Mouse (Mus musculus) cerebellum, postnatal 14 days (tissue): ENCODE results near the gene Flnb.

ENCODE experiments used
- DNase-seq, 2 experiments: peaks; one replicate each; pipeline ENCODE4 v3.0.0; 2021; ENCODE audit warnings: mixed read lengths in 2 of 2

Gene Flnb

DNA sequence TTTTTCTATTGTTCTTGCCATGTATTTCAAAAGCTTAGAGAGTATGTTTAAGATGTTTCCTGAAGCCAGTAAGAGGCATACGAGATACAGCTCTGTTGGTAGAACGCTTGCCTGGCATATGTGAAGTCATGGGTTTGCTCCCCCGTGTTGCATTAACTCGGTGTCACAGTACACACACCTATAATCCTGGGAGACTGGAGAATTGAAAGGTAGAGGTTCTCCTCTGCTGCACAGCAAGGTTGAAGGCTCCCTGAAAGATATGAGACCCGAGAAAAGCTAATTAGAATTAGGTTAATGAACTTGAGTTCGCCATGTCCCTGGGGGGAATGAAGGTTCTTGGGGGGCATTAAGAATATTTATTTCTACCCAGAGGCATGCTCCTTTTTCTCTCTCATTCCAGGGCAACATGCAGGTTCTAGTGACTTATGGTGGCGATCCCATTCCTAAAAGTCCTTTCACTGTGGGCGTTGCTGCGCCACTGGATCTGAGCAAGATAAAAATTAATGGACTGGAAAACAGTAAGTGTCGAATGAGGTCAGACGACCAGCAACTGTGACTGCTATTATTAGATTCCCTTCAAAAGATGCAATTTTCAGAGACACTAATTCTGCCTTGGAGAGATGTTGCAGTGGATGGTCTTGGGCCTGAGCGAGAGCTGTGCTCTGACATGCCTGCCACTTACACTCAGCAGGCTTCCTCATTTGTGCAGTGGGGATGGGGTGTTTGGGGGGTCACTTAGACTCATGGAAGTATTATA, 83.9 kb downstream of the Flnb start:
- DNase-seq: no peak

DNA sequence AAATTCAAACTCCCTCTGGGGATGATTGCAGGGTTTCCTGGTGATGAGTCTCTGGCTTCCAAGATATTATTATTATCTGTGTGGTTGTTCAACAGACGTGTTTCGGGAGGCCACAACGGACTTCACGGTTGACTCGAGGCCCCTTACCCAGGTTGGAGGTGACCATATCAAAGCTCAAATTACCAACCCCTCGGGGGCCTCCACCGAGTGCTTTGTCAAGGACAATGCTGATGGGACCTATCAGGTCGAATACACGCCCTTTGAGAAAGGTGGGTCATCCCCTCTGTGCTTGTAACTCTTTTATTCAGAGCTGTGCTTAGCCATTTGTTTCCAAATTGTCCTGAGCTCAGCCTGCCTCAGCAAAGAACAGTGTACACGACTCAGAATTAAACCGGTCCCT, 89.3 kb downstream of the Flnb start:
- no peak for DNase-seq

DNA sequence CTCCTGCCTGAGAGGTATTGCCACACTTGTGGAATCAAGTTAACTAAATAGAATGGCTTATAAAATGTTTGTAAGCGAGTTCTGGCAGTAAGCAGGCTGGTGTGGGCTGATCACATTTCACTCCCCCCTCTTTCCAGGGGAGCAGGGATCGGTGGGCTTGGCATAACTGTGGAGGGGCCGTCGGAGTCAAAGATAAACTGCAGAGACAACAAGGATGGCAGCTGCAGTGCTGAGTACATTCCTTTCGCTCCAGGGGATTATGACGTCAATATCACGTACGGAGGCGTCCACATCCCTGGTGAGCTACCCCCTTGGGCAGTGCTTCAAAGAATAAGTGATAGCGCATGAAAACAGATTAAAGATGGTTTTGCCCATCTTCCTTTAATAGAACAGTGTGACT, 91.7 kb downstream of the Flnb start:
- no peak for DNase-seq

DNA sequence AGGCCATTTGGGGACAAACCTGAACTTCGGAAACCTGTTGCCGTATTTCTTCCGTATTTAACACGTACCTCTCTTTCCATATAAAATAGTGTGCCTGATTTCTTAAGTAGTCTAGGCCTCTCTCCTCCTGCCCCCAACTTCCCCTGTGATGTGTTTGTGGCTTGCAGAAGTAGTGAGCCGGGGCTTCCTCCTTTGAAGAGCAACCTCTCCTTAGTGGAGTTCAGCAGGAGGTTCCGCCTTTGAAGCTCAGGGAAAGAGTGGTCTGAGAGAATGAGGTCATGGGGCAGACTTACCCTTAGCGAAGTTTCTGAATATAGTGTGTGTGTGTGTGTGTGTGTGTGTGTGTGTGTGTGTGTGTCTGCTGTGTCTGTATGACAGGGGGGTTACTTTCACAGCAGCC, 96.1 kb downstream of the Flnb start:
- DNase-seq: no peak

DNA sequence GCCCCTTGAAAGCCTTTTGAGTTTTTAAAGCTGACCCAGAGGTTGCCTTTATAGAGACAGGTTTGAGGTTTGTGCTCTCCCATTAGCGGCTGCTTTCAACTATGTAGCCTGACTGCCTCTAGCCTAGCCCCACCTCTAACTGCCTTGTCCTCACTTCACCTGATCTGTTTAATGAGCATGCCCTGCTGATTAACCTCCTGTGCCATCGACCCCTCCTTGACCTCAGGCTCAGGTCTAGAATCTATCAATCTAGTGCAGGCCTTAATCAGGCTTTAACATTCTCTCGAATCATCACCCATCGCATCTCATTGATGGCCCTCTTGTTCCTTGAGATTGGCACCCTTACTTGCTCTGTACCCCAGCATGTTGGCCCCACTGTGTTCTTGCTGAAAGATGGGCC, 96.7 kb downstream of the Flnb start:
- no peak for DNase-seq

DNA sequence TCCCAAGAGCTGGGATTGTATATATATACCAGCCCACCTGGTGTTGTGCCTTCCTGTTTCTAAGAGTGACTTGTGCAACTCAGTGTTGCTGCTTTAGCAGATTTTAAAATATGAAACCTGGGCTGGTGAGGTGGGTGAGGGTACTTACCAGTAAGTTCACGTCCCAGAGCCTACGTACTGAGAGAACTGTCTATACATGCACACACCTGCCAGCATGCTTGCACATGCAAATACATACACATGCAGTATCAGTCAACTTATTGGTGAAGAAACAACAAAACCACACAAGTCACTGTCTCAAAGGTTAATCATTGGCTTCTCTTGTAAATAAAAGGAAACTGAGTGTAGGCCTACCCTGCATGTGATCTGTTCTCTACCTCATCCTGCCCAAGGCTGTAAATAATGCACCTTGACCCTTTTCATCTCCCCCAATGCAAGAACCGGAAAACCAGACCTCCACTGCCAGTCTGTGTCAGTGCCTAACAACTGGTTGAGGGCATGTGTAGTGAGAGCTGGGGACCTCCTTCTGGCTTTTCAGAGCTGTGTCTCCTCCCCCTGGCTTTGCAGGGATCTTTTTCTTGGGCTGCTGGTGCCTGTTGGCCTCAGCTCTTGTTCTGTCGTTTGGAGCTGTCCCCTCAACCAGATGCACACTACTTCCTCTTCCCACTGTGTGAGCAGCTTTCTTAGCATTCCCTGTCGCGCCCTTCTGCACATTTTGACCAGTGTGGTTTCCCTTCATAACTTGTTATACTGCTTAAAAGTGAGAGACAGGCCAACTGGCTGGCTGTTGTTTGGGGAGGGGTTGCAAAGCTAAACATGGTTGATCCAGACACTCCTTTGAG, 100.6 kb downstream of the Flnb start:
- DNase-seq: no peak

DNA sequence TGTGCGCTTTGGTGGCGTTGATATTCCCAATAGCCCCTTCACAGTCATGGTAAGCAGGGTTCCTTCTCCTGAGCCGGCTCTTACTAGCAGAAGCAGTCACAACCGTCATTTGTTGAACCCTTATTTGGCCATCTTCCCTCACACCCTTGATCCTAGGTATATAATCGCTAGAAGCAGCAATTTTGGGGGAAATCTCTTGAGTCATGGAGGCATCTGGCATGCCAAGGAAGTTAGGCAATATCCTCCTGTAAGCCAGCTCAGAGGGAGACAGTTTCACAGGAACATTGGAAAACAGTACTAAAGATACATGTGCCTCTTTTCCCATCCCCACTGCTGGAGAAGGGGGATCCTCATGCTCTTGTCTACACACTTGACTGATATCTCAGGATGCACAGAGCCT, 101.6 kb downstream of the Flnb start:
- DNase-seq: no peak

DNA sequence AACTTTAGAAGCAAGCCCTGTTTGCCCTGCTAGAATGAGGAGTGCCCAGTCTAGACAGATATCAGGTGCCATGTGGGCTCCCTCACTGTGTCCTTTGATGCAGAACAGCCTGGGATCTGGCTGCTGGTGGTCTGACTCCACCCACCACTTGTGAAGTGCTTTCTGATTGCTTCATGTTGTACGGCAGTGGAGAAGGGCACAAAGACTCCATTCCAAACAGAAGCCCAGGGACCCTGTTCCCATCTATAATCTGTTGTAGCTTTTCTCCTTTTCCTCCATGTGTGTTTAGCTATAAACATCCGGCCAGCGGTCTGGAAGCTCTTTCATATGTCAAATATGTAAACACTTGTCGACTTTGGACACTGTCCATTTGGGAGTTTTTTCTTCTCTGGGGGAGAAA, 102.2 kb downstream of the Flnb start:
- no peak for DNase-seq

DNA sequence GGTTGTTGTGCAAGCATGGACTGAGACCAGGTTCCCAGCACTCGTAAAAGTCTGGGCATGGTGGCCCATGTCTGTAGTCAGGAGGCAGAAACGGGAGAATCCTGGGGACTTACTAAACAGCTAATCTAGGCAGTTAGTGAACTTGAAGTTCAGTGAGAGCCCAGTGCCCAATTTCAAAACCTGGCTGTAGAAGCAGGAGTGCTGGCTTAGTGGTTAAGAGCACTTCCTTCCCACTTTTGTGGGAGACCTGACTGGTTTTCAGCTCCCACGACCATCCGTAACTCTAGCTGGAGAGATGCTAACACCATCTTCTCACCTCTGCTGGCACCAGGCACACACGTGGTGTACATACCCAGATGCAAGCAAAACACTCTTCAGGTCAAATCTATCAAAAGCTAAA, 103.7 kb downstream of the Flnb start:
- DNase-seq: no peak

DNA sequence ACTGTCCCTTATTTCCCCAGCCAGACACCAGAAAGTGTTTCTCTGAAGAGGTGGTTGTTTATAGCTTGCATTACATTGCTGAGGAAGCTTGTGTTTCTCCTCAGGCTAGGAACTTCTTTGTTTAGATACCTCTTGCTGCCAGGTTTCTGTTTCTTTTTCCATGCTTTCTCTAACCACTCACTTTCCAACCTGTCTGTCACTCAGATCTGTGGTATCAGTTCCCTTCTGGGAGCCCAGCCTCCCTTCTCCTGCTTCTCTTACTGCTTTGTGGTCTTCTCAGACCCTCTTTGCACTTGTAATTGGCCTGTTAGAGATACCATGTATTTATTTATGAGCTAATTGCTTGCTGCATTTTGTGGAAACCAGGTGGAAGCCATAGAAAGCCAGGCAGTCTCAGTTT, 105.9 kb downstream of the Flnb start:
- no peak for DNase-seq

DNA sequence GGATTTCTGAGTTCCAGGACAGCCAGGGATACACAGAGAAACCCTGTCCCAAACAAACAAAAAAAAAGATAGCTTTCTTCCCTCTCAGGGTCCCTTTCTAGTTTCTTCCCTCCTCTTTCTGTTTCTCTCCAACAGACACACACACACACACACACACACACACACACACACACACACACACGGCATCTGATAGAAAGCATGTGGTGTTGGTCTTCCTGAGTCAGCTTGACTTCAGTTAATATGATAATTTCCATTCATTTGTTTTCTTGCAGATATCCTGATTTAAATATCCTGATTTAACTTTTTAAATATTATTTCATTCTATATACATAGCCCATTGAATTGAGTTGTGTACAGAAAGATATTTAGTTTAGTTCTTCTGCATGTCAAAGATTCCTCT, 110.6 kb downstream of the Flnb start:
- no peak for DNase-seq

DNA sequence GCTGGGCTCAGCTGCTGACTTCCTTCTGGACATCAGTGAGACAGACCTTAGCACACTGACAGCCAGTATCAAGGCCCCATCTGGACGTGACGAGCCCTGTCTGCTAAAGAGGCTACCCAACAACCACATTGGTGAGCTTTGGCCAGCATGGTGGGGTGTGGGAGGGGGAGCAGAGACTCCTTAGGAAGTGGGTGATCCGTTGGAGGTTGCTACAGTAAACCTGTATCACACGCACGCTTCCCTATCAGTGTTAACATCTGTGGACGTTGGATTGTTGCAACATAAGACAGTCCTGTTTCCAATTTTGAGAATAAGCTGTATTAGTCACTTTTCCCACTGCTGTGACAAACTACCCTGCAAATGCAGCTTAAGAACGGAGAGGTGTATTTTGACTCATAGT, 111.3 kb downstream of the Flnb start:
- no peak for DNase-seq

DNA sequence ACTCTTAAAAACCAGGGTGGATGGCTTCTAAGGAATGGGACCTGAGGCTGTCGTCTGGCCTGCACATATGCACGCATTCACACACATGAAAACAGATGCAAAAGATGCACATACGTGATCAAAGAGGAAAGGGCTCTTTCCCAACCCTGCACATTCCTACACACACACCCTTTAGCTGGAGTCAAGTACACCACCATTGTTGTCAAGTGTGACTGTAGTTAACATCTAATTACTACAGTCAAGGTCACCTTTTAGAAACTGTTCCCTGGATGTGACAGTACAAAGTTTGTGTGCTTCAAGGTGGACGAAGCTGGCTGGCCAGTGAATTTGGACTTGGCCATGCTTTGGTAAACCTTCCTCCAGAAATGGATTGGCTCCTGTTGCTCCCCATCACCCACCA, 114.4 kb downstream of the Flnb start:
- no peak for DNase-seq

DNA sequence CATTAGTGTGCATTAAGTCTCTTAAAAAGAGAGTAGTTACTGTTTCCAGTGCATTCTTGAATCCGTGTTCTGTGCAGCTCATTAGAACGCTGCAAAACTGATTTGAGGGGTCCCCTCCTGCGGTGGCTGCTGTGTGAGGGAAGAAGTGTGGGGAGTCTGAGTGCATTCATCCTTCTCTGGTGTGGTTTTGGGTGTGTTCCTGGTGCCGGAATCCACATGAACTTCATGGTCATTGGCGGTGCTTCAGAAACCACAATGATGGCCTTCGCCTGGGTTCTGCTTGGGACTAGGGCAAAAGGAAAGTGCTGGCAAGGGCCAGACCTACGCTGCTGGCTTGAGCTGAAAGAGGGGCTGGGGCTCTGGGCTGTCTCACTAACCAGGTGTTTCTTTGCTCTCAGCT, 116.4 kb downstream of the Flnb start:
- no peak for DNase-seq

DNA sequence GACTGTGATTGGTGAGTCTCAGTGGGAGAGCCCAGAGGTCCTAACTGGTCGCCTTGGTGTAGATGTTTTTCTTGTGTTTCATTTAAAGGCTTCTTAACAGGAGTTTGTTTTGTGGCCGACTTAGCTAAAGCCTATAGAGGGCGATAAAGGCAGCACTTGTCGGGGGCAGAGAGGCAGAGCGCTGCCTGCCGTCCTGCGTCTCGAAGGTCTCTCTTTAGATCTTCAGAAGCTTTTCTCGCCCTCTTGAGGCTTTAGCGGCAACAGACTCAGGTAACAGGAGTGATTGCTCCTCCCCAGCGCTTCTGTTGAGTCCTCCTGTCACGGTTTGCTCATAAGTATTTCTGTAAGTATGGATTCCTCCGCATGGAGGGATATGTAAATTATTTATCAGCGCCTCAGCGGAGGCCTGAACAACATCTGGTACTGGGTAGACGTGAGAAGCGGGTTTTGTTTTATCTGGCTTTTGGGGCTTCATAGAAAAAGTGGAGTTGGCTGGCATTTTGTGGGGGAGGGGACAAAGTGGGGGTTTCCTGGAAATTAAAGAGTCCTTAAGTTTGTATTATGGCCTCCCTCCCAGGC, 119.4 kb downstream of the Flnb start:
- peak; percentile 32 to 44 for DNase-seq

DNA sequence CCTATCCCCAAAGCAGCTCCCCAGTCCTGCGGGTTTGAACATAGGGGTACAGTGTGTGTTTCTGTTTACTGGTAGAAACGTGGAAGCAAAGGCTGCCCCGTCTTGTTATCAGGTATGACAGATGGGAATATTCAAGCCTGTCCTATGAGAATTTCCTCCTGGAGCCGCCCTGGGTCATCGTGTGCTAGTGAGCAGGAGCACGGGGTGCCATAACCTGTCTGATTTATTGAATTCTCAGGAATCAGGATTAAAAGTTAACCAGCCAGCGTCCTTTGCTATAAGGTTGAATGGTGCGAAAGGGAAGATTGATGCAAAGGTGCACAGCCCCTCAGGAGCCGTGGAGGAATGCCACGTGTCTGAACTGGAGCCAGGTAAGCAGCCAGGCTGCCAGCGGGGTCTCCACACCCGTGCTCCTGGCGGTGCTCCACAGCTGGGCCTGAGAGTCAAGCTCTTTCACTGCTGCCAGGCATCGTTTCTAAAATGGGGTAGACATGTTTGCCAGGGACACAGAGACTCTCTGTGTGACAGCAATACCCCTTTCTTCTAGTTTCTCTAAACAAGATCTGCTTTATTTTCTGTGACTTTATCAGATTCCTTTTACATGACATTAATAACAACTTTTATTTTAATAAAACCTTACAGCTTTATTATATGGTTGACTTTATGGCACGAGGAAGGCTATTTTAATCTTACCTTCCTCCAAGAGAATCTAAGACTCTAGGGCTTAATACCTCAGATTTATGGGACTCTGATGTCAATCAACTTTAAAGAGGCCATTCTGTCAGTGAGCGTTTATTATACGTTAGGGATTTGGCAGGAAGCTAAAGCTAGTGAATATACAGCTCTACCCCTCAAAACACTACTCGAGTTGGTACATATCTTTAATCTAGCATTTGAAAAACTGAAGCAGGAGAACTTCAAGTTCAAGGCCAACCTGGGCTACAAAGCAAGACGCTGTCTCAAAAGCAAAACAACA, 121.3 kb downstream of the Flnb start:
- DNase-seq: peak; percentile 39 to 48

DNA sequence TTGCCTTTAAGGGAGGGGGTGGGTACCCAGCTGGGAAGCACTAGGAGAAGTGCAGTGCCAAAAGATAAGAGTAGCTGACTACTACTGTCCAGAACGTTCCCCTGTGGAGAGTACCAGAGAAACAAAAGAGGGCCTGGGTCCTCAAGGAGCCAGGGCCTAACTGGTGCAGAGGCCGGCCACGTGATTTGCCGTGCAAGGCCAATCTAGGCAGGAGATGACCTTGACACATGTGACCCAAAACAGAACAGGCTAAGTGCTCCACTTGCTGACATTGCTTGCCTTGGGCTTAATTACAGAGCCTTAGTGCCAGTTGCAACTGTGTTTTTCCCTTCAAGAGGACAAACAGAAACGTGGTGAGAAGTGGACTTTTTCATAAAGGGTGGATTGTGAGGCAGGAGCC, 123.7 kb downstream of the Flnb start:
- no peak for DNase-seq

DNA sequence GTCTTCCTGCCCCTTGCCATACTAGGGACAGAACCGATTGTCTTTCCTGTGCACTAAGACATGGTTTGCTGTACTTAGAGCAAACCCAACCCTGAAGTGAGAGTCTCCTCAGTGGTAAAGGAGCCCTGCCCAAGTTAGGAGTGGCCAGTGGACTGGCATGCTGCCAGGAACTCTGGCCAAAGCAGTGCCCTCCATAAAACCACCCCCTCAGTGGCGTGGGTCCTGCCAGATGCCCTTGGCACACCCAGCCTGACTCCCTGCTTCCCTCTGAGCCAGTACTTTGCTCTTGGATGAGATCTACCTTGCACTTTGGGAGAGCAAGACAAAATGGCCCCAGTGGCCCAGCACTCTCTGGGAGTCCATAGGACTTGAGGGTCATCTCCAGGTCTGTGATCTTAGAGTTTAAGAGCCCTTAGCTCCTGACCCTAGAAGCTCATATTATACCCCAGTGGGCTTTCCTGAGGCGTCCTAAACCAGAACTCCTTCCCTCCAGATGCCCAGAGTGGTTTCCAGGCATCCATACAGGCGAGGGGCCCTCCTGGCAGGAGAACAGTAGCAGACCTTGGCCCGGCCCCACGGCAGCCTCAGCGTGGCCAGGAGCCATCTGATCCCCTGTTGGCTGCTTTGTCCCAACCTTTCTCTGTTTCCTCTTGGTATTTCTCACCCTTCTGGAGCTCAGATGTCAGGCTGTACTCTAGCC, 125.5 kb downstream of the Flnb start:
- peak; percentile 63 to 70 for DNase-seq

DNA sequence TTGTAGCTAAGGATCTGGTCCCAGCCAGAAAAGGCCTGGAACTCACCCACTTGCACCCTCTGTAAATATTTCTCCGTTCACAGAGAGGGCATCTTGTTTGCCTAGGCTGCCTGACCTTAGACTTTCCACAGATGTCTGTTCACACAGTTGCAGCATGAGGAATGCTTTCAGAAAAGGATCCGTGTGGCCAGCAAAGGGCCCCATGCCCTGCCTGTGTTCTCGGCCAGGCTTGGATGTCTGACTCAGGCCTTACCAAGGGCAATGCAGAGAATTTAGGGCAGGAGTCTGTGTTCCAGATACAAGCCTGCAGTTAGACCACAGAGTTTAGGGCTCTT, 126.0 kb downstream of the Flnb start:
- DNase-seq: no peak

DNA sequence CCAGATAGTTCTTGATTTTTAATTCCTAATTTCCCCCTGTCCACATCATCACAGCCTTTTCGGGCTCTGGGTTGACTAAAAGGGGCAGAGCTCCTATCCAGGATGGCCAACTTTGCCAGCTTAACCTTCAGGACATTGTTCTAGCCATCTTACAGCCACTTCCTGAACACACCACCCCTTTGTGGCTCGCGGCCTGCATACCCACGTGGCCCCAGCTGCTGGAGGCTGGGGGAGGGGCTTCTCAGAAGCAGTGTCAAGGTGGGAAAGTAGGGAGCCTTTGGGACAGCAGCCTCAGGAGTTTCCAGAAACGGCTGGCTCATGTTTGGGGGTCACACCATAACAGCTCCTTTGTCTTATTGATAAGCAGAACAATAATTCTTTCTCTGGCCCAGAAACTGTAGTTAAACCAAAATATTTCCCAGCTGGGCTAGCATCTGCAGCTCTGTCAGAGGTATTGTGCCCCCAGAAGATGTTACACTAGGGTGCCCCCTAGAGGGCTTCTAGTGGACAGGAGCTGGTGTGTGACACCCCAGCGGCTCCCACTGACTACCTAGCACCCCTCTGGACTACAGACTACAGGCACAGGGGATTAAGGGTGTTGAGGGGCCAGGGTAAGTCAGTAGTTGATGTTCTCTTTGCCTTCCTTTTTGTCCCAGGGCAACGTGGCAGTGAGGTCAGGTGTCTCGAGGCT, 126.7 kb downstream of the Flnb start:
- DNase-seq: peak in 1 of 2 experiments; percentile 18

DNA sequence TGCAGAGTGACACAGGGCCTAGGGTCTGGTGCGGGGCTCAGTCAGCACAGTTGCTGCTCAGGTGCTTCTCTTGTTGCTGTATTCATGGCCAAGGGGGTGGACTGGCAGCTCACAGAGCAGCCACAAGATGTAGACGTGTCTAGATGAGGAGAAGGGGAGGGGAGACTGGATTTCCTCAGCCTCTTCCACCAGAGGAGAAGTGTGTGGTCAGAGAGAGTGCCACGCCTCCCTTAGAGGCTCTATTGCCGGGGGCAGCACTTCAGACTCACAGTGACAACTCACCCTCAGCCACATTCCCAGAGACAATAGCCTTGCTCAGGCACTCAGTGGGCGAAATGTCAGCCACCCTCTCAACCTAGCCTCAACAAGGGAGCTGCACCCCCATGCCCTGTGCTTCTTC, 127.5 kb downstream of the Flnb start:
- no peak for DNase-seq

DNA sequence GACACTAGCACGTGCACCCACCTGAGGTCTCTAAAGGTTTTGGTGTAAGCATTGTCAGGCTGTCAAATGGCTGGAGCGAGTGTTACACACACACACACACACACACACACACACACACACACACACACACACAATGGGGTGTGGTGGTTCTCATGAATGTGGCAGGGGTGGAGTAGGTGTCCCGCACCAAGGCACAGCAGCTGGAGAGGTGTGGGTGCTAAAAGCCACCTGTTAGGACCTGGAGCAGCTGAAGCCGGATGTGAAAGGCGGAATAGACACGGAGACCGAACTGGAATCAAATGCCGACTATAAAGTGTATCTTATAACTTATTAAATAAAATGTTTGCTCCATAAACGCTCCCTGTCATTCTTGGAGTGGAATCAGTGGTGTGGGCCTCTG, 133.5 kb downstream of the Flnb start:
- DNase-seq: no peak
